11 mouse cellular contexts compared by ENCODE assay signal in genomic region chr11:101981850-101982249, GRCm38 (mm10). TPM values are rescaled to one million over a fixed set of nuclear protein-coding genes. Genes with fewer than 3 reads are reported as not detected.
DNase-seq lines count a peak whose midpoint lies in the region; ATAC-seq and TF ChIP-seq lines count a peak whose summit lies in the region.
"Had no signal": no experiment of that assay in that cellular context is flagged by ENCODE, and none has a peak within 500 bp of the region (broad histone marks: within the 10 kb centered on the region; RNA-seq: fewer than 3 reads in every experiment).

No protein-coding gene starts in this region.

- H3K27ac ChIP-seq in layer of hippocampus, adult 2 months = peak overlapping the region; percentile 46; the same call in 1 of the 2 replicates
- H3K27ac ChIP-seq in midbrain, embryonic 11.5 days (ENCODE audit: low read depth, low read length) = no peak overlapping the region

- H3K36me3 ChIP-seq in midbrain, embryonic 11.5 days (ENCODE audit: control insufficient read depth, insufficient read depth, low read length) = no peaks in the 10 kb centered on the region

- H3K4me3 ChIP-seq in layer of hippocampus, adult 2 months = peak overlapping the region; percentile 17; the same call in 1 of the 2 replicates
- H3K4me3 ChIP-seq in midbrain, embryonic 11.5 days (ENCODE audit: low read depth, low read length) = no peak overlapping the region

- no peak for TF ChIP-seq CTCF in layer of hippocampus, adult 2 months (conservative IDR thresholded peaks at IDR 0.05)

- no peaks in the 10 kb centered on the region for H3K9me3 ChIP-seq in midbrain, embryonic 11.5 days (ENCODE audit: control insufficient read depth, low read length)

- no peaks in the 10 kb centered on the region; the same call in 1 of the 2 replicates for H3K27me3 ChIP-seq in midbrain, embryonic 11.5 days (ENCODE audit: control insufficient read depth, insufficient read depth, low read length)

- H3K4me2 ChIP-seq in midbrain, embryonic 11.5 days = no peak overlapping the region

- ATAC-seq in hematopoietic stem cell, adult 5-6 weeks (replicated peaks in 1 of 2; ENCODE audit: insufficient read depth in 1 of 2, low FRiP score in 2 of 2, low TSS enrichment in 1 of 2, low read depth in 1 of 2, poor library complexity in 2 of 2, severe bottlenecking in 2 of 2) = peak; percentile 24 to 37; a peak in 1 of 4 replicates
- peak; percentile 71 for ATAC-seq in megakaryocyte, adult 5-6 weeks (ENCODE audit: poor library complexity, severe bottlenecking)
- ATAC-seq in midbrain, embryonic 11.5 days (ENCODE audit: low FRiP score) = no peak
- ATAC-seq: forebrain, embryonic 16.5 days had no signal

- DNase-seq in layer of hippocampus, adult 2 months (ENCODE audit: low spot score in 2 of 2) = no peak
- no peak for DNase-seq in layer of hippocampus, adult 9-10 months (ENCODE audit: low spot score)
- peak; percentile 57 for DNase-seq in gastrocnemius, postnatal 25 days
- no peak for DNase-seq in retina, postnatal 1 day
- no peak for DNase-seq in testis, postnatal 10 days (ENCODE audit: low spot score)
- no peak for DNase-seq in midbrain, embryonic 11.5 days (ENCODE audit: low spot score, missing footprints)
- DNase-seq: cerebellum, adult 8-10 months; thymus, postnatal 36 days had no signal

- WGBS in midbrain, embryonic 11.5 days = 91% methylated on average over 12 of the region's 12 CpGs

- H3K9ac ChIP-seq in midbrain, embryonic 11.5 days (ENCODE audit: low read length) = no peak overlapping the region

- peaks cover 7% of the 10 kb centered on the region; the same call in 1 of the 2 replicates for H3K4me1 ChIP-seq in midbrain, embryonic 11.5 days (ENCODE audit: control insufficient read depth, insufficient read depth, low read length)

RNA-seq across cellular contexts. Expression of gene Cfap97d1, which starts 2.2 kb away (rescaled TPM):
- total RNA-seq in layer of hippocampus, adult 2 months (2021) = not detected
- total RNA-seq in gastrocnemius, postnatal 25 days (2021) = not detected
- total RNA-seq in hematopoietic stem cell, adult 5-6 weeks (2017) = not detected in 2 replicates
- not detected in 2 replicates for total RNA-seq in megakaryocyte, adult 5-6 weeks (2015)
- not detected in 2 replicates for total RNA-seq in megakaryocyte, adult 5-6 weeks (2017)
- polyA plus RNA-seq in midbrain, embryonic 11.5 days (2014; fragmentation: Nextera tagmentation; extraction: Ambion mirVana) = not detected in 2 replicates
- polyA plus RNA-seq: forebrain, embryonic 16.5 days had no signal

RNA-seq across cellular contexts. Expression of gene Dusp3, which starts 5.0 kb away (rescaled TPM):
- total RNA-seq in layer of hippocampus, adult 2 months (2021) = 100 to 1,000 TPM; 149 to 155 TPM
- 100 to 1,000 TPM; 134 to 137 TPM for total RNA-seq in gastrocnemius, postnatal 25 days (2021)
- 3.1 and 3.3 TPM in 2 replicates for total RNA-seq in hematopoietic stem cell, adult 5-6 weeks (2017)
- 24.9 and 30.3 TPM in 2 replicates for total RNA-seq in megakaryocyte, adult 5-6 weeks (2015)
- total RNA-seq in megakaryocyte, adult 5-6 weeks (2017) = 21.9 and 25.2 TPM in 2 replicates
- 11.1 and 11.6 TPM in 2 replicates for polyA plus RNA-seq in midbrain, embryonic 11.5 days (2014; fragmentation: Nextera tagmentation; extraction: Ambion mirVana)

RNA-seq across cellular contexts. Expression of gene Sost, which starts 15.0 kb away (rescaled TPM):
- not detected for total RNA-seq in layer of hippocampus, adult 2 months (2021)
- not detected for total RNA-seq in gastrocnemius, postnatal 25 days (2021)
- not detected in 2 replicates for total RNA-seq in hematopoietic stem cell, adult 5-6 weeks (2017)
- total RNA-seq in megakaryocyte, adult 5-6 weeks (2015) = not detected in 2 replicates
- total RNA-seq in megakaryocyte, adult 5-6 weeks (2017) = not detected in 2 replicates
- polyA plus RNA-seq in midbrain, embryonic 11.5 days (2014; fragmentation: Nextera tagmentation; extraction: Ambion mirVana) = not detected in 2 replicates
- polyA plus RNA-seq: forebrain, embryonic 16.5 days had no signal

RNA-seq across cellular contexts. Expression of gene Mpp3, which starts 46.4 kb away (rescaled TPM):
- total RNA-seq in layer of hippocampus, adult 2 months (2021) = 10 to 100 TPM; 88.3 to 94.4 TPM
- 10 to 100 TPM; 17.6 to 29.5 TPM for total RNA-seq in gastrocnemius, postnatal 25 days (2021)
- total RNA-seq in hematopoietic stem cell, adult 5-6 weeks (2017) = 0.19 and 0.40 TPM in 2 replicates
- total RNA-seq in megakaryocyte, adult 5-6 weeks (2015) = not detected in 2 replicates
- not detected in 2 replicates for total RNA-seq in megakaryocyte, adult 5-6 weeks (2017)
- 14.4 and 15.5 TPM in 2 replicates for polyA plus RNA-seq in midbrain, embryonic 11.5 days (2014; fragmentation: Nextera tagmentation; extraction: Ambion mirVana)

RNA-seq across cellular contexts. Expression of gene Cd300lg, which starts 59.5 kb away (rescaled TPM):
- total RNA-seq in layer of hippocampus, adult 2 months (2021) = not detected
- 10 to 100 TPM; 13.1 to 16.5 TPM for total RNA-seq in gastrocnemius, postnatal 25 days (2021)
- total RNA-seq in hematopoietic stem cell, adult 5-6 weeks (2017) = not detected in 2 replicates
- total RNA-seq in megakaryocyte, adult 5-6 weeks (2015) = 56.1 and 63.1 TPM in 2 replicates
- total RNA-seq in megakaryocyte, adult 5-6 weeks (2017) = 37.9 and 40.4 TPM in 2 replicates
- 0.11 and 0.19 TPM in 2 replicates for polyA plus RNA-seq in midbrain, embryonic 11.5 days (2014; fragmentation: Nextera tagmentation; extraction: Ambion mirVana)

Comparison
In these comparisons a context has a peak if more than half of its experiments do, and no peak if none do; other contexts are left out.
1. RNA of gene Dusp3, which starts 5.0 kb away (total RNA-seq): 149 to 155 TPM in layer of hippocampus, adult 2 months and 134 to 137 TPM in gastrocnemius, postnatal 25 days; 21.9 to 30.3 TPM in megakaryocyte, adult 5-6 weeks and 3.1 to 3.3 TPM in hematopoietic stem cell, adult 5-6 weeks; every median in the first group is over 4 times any median in the second.